Mouse (Mus musculus): ENCODE measurements around the gene Prmt2.
A peak's percentile ranks its signal among the peaks of the same experiment; 100 is the strongest.

Gene Prmt2

DNA sequence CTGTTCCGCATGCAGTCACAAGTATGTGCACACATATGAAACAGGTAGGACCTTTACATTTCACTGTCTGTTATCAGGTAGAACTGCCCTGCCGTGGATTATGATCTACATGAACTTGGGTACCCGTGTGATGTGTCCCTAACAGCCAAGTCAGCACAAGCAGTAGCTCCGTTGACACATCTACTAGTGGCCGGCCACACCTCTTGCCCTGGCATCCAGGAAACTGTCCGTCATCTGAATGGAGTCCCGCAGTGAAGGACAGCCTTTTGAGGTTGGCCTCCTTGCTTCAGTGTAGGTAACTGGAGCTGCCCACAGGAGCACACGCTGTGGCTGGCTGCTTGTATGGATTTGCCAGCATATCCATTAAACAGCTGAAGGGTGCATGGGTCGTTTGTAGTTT is 19.4 kb downstream of the Prmt2 start:
- no peak for DNase-seq (ENCODE audit: low spot score)

DNA sequence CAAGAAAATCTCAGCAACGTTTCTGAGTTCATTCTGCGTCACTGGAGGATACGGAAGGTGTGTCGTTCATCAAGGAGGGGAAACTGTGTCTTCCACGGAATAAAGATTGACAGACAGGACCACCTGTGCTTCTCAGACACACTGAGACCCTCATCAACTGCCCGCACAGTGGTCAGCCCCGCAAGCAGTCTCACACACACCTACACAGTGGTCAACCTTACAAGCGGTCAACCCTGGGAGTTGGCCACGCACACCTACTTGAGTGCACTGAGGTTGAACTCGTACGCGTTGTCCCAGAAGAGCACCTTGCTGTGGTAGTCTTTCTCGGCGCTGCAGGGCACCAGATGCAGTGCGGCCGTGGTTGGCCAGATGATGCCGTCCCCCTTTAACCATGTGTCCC is 20.6 kb downstream of the Prmt2 start:
- no peak for DNase-seq (ENCODE audit: low spot score)

DNA sequence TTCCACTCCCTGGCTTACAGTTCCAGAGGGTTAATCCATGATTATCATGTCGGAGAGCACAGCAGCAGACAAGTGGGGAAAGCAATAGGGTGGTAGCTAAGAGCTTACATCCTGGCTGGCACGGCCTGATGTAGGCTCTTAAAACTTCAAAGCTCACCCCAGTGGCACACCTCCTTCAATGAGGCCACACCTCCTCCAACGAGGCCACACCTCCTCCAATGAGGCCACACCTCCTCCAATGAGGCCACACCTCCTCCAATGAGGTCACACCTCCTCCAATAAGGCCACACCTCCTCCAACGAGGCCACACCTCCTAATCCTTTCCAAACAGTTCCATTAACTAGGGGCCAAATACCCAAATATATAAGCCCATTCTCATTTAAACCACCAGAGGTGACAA is 23.5 kb downstream of the Prmt2 start:
- no peak for DNase-seq (ENCODE audit: low spot score)

DNA sequence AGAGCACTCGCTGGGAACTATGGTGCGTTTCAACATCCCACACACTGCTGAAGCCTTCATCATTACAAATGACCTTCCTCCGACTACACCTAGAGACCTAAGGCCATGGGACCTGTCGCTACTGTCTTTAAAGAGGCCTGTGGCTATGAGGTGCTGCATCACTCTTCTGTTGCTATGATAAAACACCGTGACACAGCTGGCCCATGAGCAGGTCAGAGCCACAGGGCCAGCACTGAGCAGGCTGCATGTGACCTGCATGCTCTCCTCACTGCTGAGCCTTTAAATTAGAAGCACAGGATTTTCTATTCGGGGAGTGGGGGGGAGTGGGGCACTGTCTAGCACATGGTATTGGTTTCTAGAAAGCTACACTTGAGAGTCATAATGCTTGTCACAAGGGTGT is 25.5 kb downstream of the Prmt2 start:
- DNase-seq (ENCODE audit: low spot score), result no peak

DNA sequence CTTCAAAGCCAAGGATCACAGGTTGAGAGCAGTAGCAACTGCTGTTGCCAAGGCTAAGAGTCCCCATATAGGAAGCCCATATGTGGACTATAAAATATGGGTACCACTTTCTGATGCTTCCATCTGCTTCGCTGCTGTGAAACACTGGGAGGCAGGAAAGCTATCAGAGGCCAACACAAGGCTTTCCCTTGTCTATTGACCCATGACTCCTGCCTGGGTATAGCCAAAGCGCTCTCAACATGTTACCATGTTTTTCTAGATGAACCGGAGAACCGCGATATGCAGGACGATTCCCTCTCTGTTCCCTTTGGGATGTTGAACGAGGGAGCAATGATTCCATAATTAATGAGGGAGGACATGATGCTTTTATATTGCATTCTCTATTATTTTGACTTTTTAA is 26.9 kb downstream of the Prmt2 start:
- no peak for DNase-seq (ENCODE audit: low spot score)

DNA sequence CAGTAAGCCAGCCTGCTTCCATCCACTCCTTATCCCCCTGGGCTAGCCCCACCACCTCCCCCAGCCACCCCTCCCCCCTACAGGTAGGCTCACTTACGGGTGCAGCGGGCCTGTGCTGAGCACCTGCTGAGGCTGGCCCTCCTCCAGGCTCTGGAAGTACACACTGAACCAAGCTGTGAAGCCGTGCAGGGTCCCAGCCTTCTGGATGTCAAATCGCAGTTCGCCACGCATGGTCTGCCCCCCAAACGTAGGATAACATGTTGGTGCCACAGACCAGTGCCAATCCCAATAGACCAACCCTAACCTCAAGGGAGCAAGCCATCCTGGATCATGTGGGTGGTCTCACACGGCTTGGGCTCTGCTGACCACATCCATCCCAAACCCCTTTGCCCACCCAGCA is 28.4 kb downstream of the Prmt2 start:
- no peak for DNase-seq (ENCODE audit: low spot score)

DNA sequence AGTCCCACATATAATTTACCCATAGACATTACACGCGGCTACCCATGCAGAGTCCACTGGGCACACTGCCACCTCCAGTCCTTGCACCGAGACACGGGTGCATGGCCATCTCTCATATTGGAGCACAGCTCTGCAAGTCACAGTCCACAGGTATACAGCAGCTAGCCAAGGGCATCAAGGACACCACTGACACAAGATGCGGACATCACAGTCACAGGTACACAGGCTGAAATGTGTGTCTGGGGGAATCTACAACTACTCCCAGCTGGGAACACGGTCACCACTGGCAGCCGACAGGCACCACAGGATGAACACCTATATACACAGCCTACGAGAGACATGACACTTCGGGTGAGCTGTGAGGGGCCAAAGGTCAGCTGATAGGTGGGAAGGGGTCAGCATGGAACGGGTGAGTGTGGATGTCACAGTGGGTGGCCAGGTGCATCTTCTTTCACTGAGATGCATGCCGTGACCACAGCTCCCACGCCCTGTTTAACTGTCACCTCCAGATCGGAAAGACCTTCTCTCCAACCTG is 30.3 kb downstream of the Prmt2 start:
- no peak for DNase-seq (ENCODE audit: low spot score)

DNA sequence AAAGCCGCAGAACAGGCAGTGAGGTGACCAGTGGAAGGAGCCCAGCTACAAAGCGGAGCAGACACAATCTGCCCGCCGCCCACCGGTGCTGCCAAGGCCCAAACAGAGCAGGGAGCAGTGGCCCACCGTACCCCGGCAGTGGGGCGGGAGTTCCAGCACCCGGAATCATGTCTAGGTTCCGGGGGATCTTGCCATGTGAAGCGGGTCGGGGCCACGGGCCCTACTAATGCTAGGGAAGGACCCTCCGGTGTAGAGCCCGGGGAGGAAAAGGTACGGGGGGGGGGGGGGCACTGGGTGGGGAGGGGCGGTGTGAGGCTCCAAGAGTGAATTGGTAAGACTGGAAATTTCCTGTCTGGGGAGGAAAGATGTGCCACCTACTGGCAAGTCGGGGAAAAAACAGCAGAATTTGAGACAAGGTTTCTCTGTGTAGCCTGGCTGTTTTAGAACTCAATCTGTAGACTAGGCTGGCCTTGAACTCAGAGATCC is 33.8 kb downstream of the Prmt2 start:
- peak; percentile 63 for DNase-seq (ENCODE audit: low spot score)

DNA sequence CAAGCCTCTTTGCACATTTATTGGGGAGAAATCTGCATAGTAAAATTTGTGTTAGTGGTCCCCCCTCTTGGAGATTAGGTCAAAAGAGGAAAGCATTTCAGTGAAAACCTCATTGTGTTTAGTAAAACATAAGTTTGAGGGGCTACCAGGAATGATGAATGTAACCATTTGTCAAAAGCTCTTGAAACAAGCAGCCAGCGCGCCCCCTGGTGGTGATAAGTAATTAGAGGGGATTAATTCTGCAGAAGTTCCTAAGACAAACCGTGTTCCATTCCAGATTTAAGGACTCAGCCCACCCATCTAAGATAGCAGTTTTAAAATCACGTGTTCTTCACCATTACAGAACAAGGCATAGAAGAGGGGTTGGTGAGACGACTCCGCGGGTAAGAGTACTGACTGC is 35.7 kb downstream of the Prmt2 start:
- peak; percentile 86 for DNase-seq (ENCODE audit: low spot score)

DNA sequence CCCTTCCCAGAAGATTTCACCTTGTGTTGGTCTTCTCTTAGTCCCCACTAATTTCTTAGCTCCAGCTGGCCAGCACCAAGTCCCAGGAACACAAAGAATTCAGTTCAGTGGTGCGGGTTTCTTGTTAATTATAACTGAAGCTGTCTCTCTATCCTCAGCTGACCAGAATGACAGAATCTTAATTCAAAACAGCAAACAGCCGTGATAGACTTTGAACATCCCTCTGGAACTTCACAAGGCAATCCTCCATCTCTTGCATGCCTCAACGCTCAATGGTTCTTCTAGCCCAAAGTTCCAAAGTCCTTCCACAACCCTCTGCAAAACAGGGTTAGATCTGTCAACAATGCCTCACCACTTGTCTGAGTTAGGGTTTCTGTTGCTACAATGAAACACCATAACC is 36.2 kb downstream of the Prmt2 start:
- no peak for DNase-seq (ENCODE audit: low spot score)

DNA sequence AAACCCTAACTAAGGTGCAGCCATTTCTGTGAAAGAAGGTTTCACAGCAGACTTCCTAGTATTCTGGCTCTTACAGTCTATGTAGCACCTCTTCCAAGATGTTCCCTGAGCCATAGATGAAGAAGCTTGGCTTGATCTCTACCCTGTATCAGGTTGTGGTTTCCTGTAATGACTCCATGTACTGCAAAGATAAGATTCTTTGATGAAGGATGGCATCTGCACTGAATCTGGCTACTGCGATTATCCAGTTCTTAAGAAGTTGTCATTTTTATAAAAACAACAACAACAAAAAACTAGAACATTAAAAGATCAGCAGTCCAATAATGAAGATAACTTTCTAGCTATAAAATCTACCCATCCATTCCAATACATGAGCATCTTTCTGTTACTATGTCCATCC is 49.7 kb downstream of the Prmt2 start:
- DNase-seq (ENCODE audit: low spot score), result no peak

DNA sequence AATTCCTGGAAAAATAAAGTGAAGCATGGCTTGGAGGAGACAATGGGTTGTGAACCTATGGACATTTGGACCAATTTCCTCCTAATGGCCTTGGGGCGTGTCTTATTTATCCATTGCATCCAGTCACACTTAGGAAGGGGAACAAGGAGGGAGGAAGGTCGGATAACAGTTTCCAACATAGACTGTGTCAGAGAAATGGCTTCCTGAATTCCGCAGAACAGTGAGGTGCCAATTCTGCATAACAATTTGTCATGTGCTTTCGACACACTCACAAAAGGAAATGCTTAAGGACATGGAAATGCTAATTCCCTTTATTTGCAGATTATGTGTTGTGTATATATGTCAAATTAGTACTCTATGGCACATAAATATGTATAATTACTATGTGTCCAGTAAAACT is 52.4 kb downstream of the Prmt2 start:
- DNase-seq (ENCODE audit: low spot score), result no peak

DNA sequence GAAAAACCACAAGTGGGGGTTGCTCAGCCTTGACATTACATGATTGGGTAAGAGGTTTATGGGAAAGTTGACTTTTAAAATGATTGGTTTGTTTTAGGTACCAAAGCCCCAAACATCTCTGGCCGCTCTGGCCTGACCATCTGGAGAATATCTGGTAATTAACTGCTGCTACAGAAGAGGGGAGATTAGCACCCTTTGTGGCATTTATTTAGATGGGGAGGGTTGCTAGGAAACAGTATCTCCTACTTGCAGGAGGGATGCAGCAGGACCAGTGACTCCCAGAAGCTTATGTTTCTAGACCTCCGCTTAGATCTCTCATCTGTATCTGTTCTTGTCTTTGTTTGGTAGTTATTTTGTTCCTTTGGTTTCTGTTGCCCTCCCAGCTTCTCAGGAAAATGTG is 62.8 kb downstream of the Prmt2 start:
- no peak for DNase-seq (ENCODE audit: low spot score)

DNA sequence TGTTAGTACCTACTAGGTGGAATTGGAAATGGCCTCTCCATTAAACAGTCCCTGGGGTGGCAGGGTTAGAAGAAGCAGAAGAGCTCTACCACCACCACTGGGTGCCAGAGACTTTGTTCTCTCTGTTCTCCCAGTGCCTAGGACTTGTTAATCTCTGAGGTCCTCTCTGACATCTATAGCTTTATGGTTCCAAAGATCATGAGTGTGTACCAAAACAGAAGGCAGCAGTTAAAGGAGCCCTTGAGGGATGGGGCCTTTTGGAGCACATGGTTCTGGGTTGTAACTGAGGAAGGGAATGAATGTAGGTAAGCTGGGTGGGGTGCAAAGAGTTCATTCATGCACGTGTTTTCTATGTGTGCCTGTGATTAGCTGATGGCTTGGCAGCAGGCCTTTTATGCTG is 79.7 kb downstream of the Prmt2 start:
- DNase-seq (ENCODE audit: low spot score), result no peak

DNA sequence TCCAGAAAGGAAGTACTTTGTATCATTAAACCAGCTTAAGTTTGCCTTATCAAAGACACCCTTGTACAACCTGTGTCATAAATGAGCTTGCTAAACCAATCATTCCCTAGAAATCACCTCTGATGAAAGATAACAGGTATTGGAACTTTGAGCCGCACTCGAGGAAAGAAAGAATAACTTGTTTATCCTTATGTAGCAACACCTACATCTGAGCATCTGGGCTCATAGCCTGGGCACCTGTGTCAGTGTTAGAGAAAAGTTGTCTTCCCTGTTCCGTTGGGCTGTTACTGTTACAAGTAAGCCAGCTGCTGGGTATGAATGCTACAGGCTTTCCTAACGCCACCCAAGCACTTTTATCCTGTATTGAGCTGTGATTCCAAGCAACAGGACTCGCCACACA is 80.1 kb downstream of the Prmt2 start:
- no peak for DNase-seq (ENCODE audit: low spot score)
